Mouse (Mus musculus): ENCODE results near the gene Ttc38.

DNA sequence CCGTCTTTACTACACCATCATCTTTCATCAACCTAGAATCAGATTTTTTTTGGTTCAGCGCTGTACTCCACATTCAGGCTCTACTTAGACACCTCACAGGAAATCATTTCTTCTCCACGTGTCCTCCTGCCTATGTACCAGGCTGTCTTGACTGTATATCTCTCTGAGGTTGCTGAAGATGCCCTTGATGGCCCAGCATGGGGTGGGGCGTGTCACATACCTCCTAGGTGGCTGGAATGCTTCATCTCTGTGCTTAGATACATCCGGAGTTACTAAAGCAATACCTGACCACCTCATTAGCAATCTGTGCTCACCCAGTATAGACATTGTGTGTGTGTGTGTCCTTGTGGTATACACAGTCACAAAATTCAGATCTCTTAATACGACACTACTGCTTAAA is 36.6 kb upstream of the Ttc38 start:
- TF ChIP-seq POLR2A (IDR thresholded peaks at IDR 0.05; ENCODE audit: low read depth, low read length) (no peak), CTCF (IDR thresholded peaks at IDR 0.05; ENCODE audit: borderline replicate concordance, insufficient read depth, low read length) (no peak)
